Mouse (Mus musculus): Measurements from ENCODE around the gene Fam117b.

The Fam117b gene

GRCm38 (mm10) chr1:59913195-59913868 lies 526 bp downstream of the Fam117b start:
- peak in 1 of 2 experiments; percentile 19 for DNase-seq (ENCODE audit: low spot score in 2 of 2)

- no peak for DNase-seq (ENCODE audit: low spot score in 2 of 2)
Measured at GRCm38 (mm10) chr1:59913869-59914225, 1.0 kb downstream of the Fam117b start.

GRCm38 (mm10) chr1:59914799-59915198 lies 2.0 kb downstream of the Fam117b start:
- DNase-seq (ENCODE audit: low spot score in 2 of 2): no peak

- no peak for DNase-seq (ENCODE audit: low spot score in 2 of 2)
Measured at GRCm38 (mm10) chr1:59915843-59916610, 3.2 kb downstream of the Fam117b start.

DNA sequence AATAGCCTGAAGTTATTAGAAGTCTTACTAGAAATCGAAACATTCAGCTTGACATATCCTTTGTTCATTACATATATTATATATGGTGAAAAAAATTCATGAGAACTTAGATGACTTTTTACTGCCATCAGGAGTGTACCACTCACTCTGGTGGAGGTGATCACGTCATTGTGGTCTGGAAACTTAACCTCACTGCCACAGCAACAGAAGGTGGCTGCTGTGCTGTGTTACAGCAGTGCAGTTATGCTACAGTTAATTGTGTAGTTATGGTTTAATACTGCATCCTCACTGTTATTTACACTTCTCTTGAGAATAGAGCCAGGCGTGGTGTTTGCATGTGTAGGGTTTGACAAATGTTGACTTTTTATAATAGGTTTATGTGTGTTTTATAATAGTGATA lies 4.6 kb downstream of the Fam117b start:
- no peak for DNase-seq (ENCODE audit: low spot score in 2 of 2)

DNA sequence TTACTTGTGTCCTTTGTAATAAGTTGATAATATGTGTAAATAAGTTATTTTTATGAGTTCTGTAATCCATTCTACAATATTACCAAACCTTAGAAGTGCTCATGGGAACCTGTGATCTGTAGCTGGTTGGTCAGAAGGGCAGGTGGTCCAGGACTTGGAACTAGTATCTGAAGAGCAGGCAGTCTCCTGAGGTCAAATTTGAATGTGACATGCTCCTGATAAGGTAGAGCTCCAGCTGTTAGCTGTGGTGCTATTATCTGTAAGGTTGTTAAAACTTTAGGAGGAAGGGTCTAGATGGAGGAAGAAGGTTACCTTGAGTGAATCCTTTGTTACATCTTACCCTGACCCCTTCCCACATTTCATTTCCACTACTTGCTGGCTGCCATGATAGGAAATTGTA lies 5.3 kb downstream of the Fam117b start:
- no peak for DNase-seq (ENCODE audit: low spot score in 2 of 2)

DNA sequence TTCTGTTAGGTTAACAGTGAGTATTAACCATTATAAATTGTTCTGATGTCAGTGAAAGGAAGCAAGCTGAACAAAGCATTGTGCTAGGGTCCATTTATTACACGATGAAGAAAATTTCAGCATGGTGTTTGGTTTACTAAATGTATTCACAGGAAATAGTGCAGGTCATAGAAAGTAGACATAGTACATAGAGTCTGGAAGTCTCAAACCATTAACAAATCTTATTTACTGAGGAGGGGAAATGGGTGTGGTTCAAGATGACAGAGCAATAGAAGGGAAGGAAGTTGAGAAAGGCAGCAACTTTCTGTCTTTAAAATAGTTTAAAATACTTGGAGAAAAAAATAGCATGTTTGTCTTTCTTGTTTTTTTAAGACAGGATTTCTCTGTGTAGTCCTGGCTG lies 10.4 kb downstream of the Fam117b start:
- DNase-seq (ENCODE audit: low spot score in 2 of 2): no peak

DNA sequence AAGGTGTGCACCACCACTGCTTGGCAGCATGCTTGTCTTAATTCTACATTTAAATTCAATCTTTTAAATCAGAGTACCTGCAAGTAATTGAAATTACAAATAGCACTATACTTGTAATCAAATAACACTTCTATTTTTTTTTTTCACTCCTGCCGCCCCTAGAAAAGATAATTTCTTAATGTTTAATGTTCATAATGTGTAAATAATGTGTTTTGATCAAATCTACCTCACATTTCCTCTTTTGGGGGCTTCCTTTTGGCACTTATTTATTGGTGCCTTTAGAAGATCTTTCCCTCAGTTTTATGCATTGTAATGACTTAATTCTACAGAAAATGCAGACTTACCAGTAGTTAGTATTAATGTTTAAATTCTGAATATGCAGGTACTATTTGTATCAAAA lies 10.9 kb downstream of the Fam117b start:
- DNase-seq (ENCODE audit: low spot score in 2 of 2): no peak

GRCm38 (mm10) chr1:59924411-59924810 lies 11.6 kb downstream of the Fam117b start:
- DNase-seq (ENCODE audit: low spot score in 2 of 2): no peak

DNA sequence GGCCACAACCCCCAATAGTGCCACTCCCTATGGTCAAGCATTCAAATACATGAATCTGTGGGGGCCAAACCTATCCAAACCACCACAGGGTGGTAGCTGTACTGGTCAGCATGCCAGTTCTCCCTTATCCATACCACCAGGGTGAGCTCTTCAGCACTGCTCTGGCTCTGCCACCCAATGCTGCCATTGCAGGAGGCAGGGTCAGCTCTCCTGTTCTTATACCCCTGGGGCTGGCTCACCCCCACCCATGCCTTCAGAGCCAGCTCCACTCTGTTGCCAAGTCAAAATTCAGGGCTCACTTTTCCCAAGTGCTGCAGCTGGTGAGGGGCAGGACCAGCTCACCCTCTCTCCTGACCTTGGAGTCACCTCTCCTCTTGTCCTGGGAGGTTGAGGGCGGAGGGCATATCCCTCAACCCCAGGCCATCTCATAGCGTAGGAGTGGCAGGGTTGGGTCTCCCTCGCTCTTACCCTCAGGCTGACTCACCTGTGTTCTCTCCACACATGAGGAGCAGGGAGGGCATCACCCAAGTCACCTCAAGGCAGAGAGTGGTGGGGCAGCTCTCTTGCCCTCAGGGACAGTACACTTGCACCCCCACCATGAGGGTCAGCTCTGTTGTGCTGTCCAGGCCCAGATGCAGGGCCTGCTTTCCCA lies 13.3 kb downstream of the Fam117b start:
- no peak for DNase-seq (ENCODE audit: low spot score in 2 of 2)

DNA sequence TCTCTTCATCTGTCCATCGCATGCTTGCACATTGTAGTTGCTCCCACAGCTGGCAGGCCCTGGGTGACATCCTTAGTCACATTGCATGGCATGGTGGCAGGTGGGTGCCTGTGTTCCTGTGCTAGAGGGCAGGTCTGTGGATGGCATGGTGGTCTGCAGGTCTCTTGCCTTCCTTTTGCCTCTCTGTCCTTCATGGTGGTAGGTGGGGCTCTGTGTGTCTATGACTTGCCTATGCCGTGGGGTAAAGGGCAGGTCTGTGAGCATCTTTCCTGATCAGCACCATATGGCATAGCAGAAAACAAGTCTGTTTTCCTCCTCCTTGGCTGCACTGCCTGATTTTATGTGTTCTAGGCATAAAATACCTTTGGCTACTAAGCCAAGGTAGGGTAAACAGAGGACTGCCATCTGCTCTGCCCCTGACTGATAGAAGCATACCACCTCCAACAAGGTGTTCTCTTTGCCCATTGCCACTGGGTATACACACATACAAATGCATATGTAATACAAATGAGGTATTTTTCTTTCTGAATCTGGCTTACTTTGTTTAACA lies 14.4 kb downstream of the Fam117b start:
- no peak for DNase-seq (ENCODE audit: low spot score in 2 of 2)

- no peak for DNase-seq (ENCODE audit: low spot score in 2 of 2)
Measured at GRCm38 (mm10) chr1:59930926-59931325, 18.1 kb downstream of the Fam117b start.

GRCm38 (mm10) chr1:59932991-59933390 lies 20.2 kb downstream of the Fam117b start:
- no peak for DNase-seq (ENCODE audit: low spot score in 2 of 2)

GRCm38 (mm10) chr1:59941063-59941462 lies 28.3 kb downstream of the Fam117b start:
- DNase-seq (ENCODE audit: low spot score in 2 of 2): no peak

DNA sequence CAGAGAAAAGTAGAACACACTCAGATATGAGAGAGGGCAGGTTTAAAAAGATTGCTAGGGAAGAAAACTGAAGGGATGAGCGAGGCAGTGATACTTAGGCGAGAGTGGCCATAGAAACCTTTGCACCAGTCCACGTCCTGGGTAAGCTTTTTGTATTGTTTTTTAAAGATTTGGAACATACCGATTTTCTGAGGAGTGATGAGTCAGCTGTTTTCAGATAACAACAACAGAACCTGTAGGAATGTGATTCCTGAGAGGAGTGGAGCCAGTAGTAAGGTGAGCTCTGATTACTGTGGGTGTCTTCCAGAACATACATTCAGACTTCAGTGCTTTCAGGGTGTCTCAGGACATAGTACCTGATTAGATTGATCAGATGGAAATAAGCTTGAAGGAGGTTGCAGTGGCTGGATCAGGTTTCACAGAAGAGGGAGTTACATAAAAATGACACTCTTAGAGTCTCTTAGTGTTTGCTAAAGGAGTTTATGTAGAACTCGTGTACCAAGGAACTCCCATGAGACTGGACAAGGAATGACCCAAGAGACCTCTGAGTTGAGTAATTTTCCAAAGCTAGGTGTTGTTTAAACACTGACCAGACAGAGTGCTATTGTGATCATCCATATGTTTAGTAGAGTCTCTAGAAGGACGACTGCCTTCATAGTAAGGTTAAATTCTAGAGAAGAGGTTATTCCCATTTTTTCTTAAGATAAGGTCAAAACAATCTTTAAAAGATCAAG lies 29.4 kb downstream of the Fam117b start:
- DNase-seq (ENCODE audit: low spot score in 2 of 2): no peak

GRCm38 (mm10) chr1:59943825-59944224 lies 31.0 kb downstream of the Fam117b start:
- no peak for DNase-seq (ENCODE audit: low spot score in 2 of 2)

GRCm38 (mm10) chr1:59945969-59946368 lies 33.2 kb downstream of the Fam117b start:
- no peak for DNase-seq (ENCODE audit: low spot score in 2 of 2)

- DNase-seq (ENCODE audit: low spot score in 2 of 2): no peak
Measured at GRCm38 (mm10) chr1:59947509-59947908, 34.7 kb downstream of the Fam117b start.

DNA sequence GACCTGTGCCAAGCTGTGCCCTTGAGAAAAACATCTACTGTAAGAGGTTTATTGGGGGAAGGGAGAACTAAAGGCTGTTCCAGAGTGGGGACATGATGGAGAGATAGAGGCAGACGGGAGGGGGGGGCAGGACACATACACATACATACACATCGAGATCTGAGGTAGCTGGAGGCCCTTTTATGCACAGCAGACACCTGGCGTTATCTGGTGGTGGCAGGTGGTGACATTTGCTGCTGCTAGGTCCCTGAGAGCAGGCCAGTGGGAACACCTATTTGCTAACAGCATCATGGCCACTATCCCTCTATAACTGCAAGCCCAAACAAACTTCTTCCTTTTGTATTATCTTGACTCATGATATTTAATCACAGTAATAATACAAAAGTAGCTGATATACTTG lies 44.4 kb downstream of the Fam117b start:
- no peak for DNase-seq (ENCODE audit: low spot score in 2 of 2)

- DNase-seq (ENCODE audit: low spot score in 2 of 2): no peak
Measured at GRCm38 (mm10) chr1:59959941-59960340, 47.1 kb downstream of the Fam117b start.

- no peak for DNase-seq (ENCODE audit: low spot score in 2 of 2)
Measured at GRCm38 (mm10) chr1:59966171-59966785, 53.5 kb downstream of the Fam117b start.

DNA sequence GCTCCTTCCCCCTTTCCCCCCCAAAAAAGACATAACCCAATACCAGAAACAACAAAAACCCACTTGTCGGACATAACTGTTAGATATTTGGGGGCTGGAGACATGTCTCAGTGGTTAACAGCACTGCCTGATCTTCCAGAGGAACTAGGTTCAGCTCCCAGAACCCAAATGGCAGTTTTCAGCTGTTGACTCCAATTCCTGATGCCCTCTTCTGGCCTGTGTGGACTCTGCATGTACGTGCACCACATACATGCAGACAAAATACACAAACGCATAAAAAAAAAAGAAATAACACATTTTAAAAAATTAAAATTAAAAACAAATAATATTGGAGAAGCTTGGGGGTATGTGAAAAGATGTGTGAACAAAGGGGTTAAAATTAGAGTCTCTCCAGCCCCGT lies 54.5 kb downstream of the Fam117b start:
- no peak for DNase-seq (ENCODE audit: low spot score in 2 of 2)
